Mouse (Mus musculus) embryonic stem cell, embryonic (primary cell): ENCODE measurements around the gene Lrrc25.

Source experiments
- CTCF ChIA-PET, 4 experiments: fragments of 300-600 bp in 2 of 4; fragments of 350-600 bp in 2 of 4; sonication (Branson Sonifier 250); formaldehyde crosslinking; loops; one replicate each; lab custom pipeline; 2022; ENCODE audit warnings: inconsistent platforms in 2 of 4; lab: Charles Lee
- POLR2A ChIA-PET, 4 experiments: fragments of 300-600 bp in 2 of 4; fragments of 350-600 bp in 2 of 4; sonication (Branson Sonifier 250); formaldehyde crosslinking; loops; one replicate each; lab custom pipeline; 2022; ENCODE audit warnings: antibody characterized with exemption in 4 of 4, inconsistent platforms in 1 of 4; lab: Charles Lee

Lrrc25 gene

GRCm38 (mm10) chr8:70657214-70657613 lies 41.3 kb downstream of the Lrrc25 start:
- CTCF ChIA-PET = interaction anchor here in 3 of 4 experiments (0.7 to 21.5 kb wide), 7 partner anchors 14 to 76 kb away, joined by 3 to 206 read pairs (median 4); partner anchors contain the start of gene Lsm4 (in 1 of the 3)

GRCm38 (mm10) chr8:70657739-70658138 lies 41.8 kb downstream of the Lrrc25 start:
- ChIA-PET CTCF (interaction anchor here in 2 of 4 experiments (0.7 to 21.5 kb wide), 5 partner anchors 14 to 75 kb away, joined by 3 to 206 read pairs (median 5); partner anchors contain the start of gene Lsm4 (in 1 of the 2)), POLR2A (interaction anchor here in 3 of 4 experiments (0.6 to 27.2 kb wide), 20 partner anchors 9 to 181 kb away, joined by 3 to 1017 read pairs (median 10); partner anchors contain the start of genes Jund (in 3 of the 3), Lsm4 (in 3 of the 3), Gdf15 (in 2 of the 3) and Ssbp4 (in 2 of the 3))

More at GRCm38 (mm10) chr8:70657214-70657613, 41.3 kb downstream of the Lrrc25 start:
- POLR2A ChIA-PET = interaction anchor here in 3 of 4 experiments (1.0 to 27.2 kb wide), 21 partner anchors 9 to 182 kb away, joined by 3 to 1017 read pairs (median 6); partner anchors contain the start of genes Jund (in 3 of the 3), Lsm4 (in 3 of the 3), Gdf15 (in 2 of the 3) and Arrdc2 (in 1 of the 3)

GRCm38 (mm10) chr8:70658897-70659603 lies 43.1 kb downstream of the Lrrc25 start:
- ChIA-PET POLR2A (interaction anchor here in 3 of 4 experiments (0.6 to 27.2 kb wide), 90 partner anchors 9 to 944 kb away, joined by 3 to 1017 read pairs (median 5); partner anchors contain the start of genes Jund (in 3 of the 3), Lsm4 (in 3 of the 3), Gm3336 (in 2 of the 3) and Lrrc25 (in 2 of the 3)), CTCF (interaction anchor here in 3 of 4 experiments (0.6 to 2.8 kb wide), 16 partner anchors 8 to 198 kb away, joined by 3 to 17 read pairs (median 4); partner anchors contain the start of genes Arrdc2 (in 1 of the 3) and Lsm4 (in 1 of the 3))

GRCm38 (mm10) chr8:70659604-70660272 lies 43.8 kb downstream of the Lrrc25 start:
- ChIA-PET POLR2A (interaction anchor here (0.5 to 27.2 kb wide), 102 partner anchors 9 to 1657 kb away, joined by 3 to 1017 read pairs (median 5); partner anchors contain the start of genes Jund (in 3 of the 4), Lsm4 (in 3 of the 4), Gm3336 (in 2 of the 4) and Lrrc25 (in 2 of the 4)), CTCF (interaction anchor here (0.6 to 2.8 kb wide), 24 partner anchors 9 to 288 kb away, joined by 3 to 17 read pairs (median 4); partner anchors contain the start of genes Arrdc2 (in 1 of the 4) and Lsm4 (in 1 of the 4))

GRCm38 (mm10) chr8:70660273-70660725 lies 44.3 kb downstream of the Lrrc25 start, which contains the start of gene Pgpep1:
Gene Pgpep1 (minus strand): TSS chr8:70660388.
- ChIA-PET CTCF (interaction anchor here in 3 of 4 experiments (0.6 to 2.8 kb wide), 20 partner anchors 8 to 289 kb away, joined by 3 to 17 read pairs (median 4); partner anchors contain the start of gene Lsm4 (in 1 of the 3)), POLR2A (interaction anchor here (0.5 to 27.2 kb wide), 92 partner anchors 8 to 1656 kb away, joined by 3 to 1017 read pairs (median 5); partner anchors contain the start of genes Jund (in 3 of the 4), Lsm4 (in 3 of the 4), Lrrc25 (in 2 of the 4) and Arrdc2 (in 1 of the 4))

- ChIA-PET CTCF (no interaction called here), POLR2A (interaction anchor here in 2 of 4 experiments (1.5 to 7.6 kb wide), 7 partner anchors 8 to 35 kb away, joined by 3 to 164 read pairs (median 8); partner anchors contain the start of genes Jund (in 2 of the 2) and Lsm4 (in 2 of the 2))
Measured at GRCm38 (mm10) chr8:70663691-70664090, 47.7 kb downstream of the Lrrc25 start.

- ChIA-PET CTCF (interaction anchor here in 2 of 4 experiments (0.6 to 1.2 kb wide), 2 partner anchors 8 to 330 kb away, joined by 6 to 9 read pairs; partner anchors contain the start of gene Lsm4 (in 1 of the 2)), POLR2A (interaction anchor here (0.5 to 7.6 kb wide), 13 partner anchors 8 to 391 kb away, joined by 3 to 164 read pairs (median 4); partner anchors contain the start of genes Jund (in 3 of the 4) and Lsm4 (in 2 of the 4))
Measured at GRCm38 (mm10) chr8:70664631-70665030, 48.7 kb downstream of the Lrrc25 start.

- POLR2A ChIA-PET = interaction anchor here in 2 of 4 experiments (0.9 to 11.3 kb wide), 16 partner anchors 9 to 198 kb away, joined by 3 to 164 read pairs (median 8); partner anchors contain the start of genes Jund (in 2 of the 2), Kcnn1 (in 1 of the 2) and Lsm4 (in 1 of the 2)
- CTCF ChIA-PET = no interaction called here
Measured at GRCm38 (mm10) chr8:70665599-70665998, 49.6 kb downstream of the Lrrc25 start.

- ChIA-PET CTCF (interaction anchor here (0.6 to 4.1 kb wide), 21 partner anchors 7 to 305 kb away, joined by 3 to 16 read pairs (median 4); partner anchors contain the start of genes Arrdc2 (in 1 of the 4), Jund (in 1 of the 4), Lrrc25 (in 1 of the 4) and Mast3 (in 1 of the 4)), POLR2A (interaction anchor here (0.6 to 11.3 kb wide), 41 partner anchors 7 to 819 kb away, joined by 3 to 164 read pairs (median 4); partner anchors contain the start of genes Jund (in 4 of the 4), Arrdc2 (in 2 of the 4), Ell (in 1 of the 4) and Iqcn (in 1 of the 4))
Measured at GRCm38 (mm10) chr8:70667071-70667470, 51.1 kb downstream of the Lrrc25 start.
